Mouse (Mus musculus): Measurements from ENCODE around the gene Kiss1. TPM values are rescaled to one million over a fixed set of nuclear protein-coding genes. Genes with fewer than 3 reads are reported as not detected.

Gene Kiss1
- total and polyA plus RNA-seq, 3 experiments: not detected

- TF ChIP-seq CTCF (conservative IDR thresholded peaks at IDR 0.05 in 1 of 2, IDR thresholded peaks at IDR 0.05 in 1 of 2; ENCODE audit: low read depth in 2 of 2, low read length in 2 of 2) (peak in 1 of 2 experiments; percentile 29; a peak in 2 of 4 replicates), CHD1 (IDR thresholded peaks at IDR 0.05; ENCODE audit: low read depth, low read length) (no peak)
- H3K4me2 ChIP-seq (ENCODE audit: insufficient read depth, low read depth, poor library complexity, severe bottlenecking): no peak overlapping the region
- DNase-seq (ENCODE audit: extremely low read depth): no peak
- dilution Hi-C loops (cut with MboI; ENCODE audit: extremely low pct_ligation_motif_present, extremely low pct_unique_long_range_greater_than_20kb, low sequenced_read_pairs) (no loop called here), in situ Hi-C loops (cut with MboI; ENCODE audit: low pct_ligation_motif_present, low pct_unique_long_range_greater_than_20kb, low sequenced_read_pairs) (loop anchor here (10.0 kb wide), 1 partner anchor 278 kb away; no protein-coding TSS in a partner anchor)
- H3K36me3 ChIP-seq (replicated peaks in 1 of 2; ENCODE audit: control insufficient read depth in 1 of 2, insufficient read depth in 1 of 2, low read length in 1 of 2): no peaks in the 10 kb centered on the region
- H3K27ac ChIP-seq (ENCODE audit: insufficient read depth, low read depth): no peak overlapping the region
- H3K27me3 ChIP-seq (replicated peaks): peaks cover 74% of the 10 kb centered on the region
- no peak overlapping the region for H3K9ac ChIP-seq (ENCODE audit: insufficient read depth, low read depth)
- no peaks in the 10 kb centered on the region for H3K79me2 ChIP-seq (replicated peaks; ENCODE audit: control insufficient read depth, extremely low read depth, insufficient read depth, poor library complexity, severe bottlenecking)
- peaks cover 3% of the 10 kb centered on the region for H3K9me3 ChIP-seq (replicated peaks; ENCODE audit: low read length)
- no peaks in the 10 kb centered on the region; a peak in 1 of 4 replicates for H3K4me1 ChIP-seq (ENCODE audit: control insufficient read depth in 1 of 2, insufficient read depth in 2 of 2)
- H3K4me3 ChIP-seq (replicated peaks in 1 of 3; ENCODE audit: low read depth in 2 of 3, low read length in 2 of 3, poor library complexity in 1 of 3): no peak overlapping the region
Measured at GRCm38 (mm10) chr1:133327094-133327493, 5.4 kb downstream of the Kiss1 start.

- no peak overlapping the region for H3K4me3 ChIP-seq (replicated peaks in 1 of 3; ENCODE audit: low read depth in 2 of 3, low read length in 2 of 3, poor library complexity in 1 of 3)
- H3K4me2 ChIP-seq (ENCODE audit: insufficient read depth, low read depth, poor library complexity, severe bottlenecking): no peak overlapping the region
- dilution Hi-C loops (cut with MboI; ENCODE audit: extremely low pct_ligation_motif_present, extremely low pct_unique_long_range_greater_than_20kb, low sequenced_read_pairs): no loop called here
- in situ Hi-C loops (cut with MboI; ENCODE audit: low pct_ligation_motif_present, low pct_unique_long_range_greater_than_20kb, low sequenced_read_pairs): loop anchor here (10.0 kb wide), 1 partner anchor 276 kb away; no protein-coding TSS in a partner anchor
- H3K27ac ChIP-seq (ENCODE audit: insufficient read depth, low read depth): no peak overlapping the region
- H3K4me1 ChIP-seq (ENCODE audit: control insufficient read depth in 1 of 2, insufficient read depth in 2 of 2): no peaks in the 10 kb centered on the region
- peaks cover 3% of the 10 kb centered on the region for H3K9me3 ChIP-seq (replicated peaks; ENCODE audit: low read length)
- peaks cover 78% of the 10 kb centered on the region for H3K27me3 ChIP-seq (replicated peaks)
- no peaks in the 10 kb centered on the region for H3K36me3 ChIP-seq (replicated peaks in 1 of 2; ENCODE audit: control insufficient read depth in 1 of 2, insufficient read depth in 1 of 2, low read length in 1 of 2)
- TF ChIP-seq MXI1 (IDR thresholded peaks at IDR 0.05; ENCODE audit: low read depth, low read length) (no peak), POLR2A (IDR thresholded peaks at IDR 0.05; ENCODE audit: low read depth, low read length) (no peak), MAX (IDR thresholded peaks at IDR 0.05; ENCODE audit: low read length) (no peak), IRF4 (IDR thresholded peaks at IDR 0.05; ENCODE audit: low read depth, low read length) (no peak), E2F4 (IDR thresholded peaks at IDR 0.05; ENCODE audit: insufficient replicate concordance, low read depth, low read length) (no peak), USF2 (conservative IDR thresholded peaks at IDR 0.05; ENCODE audit: low read depth, low read length) (no peak), POLR2AphosphoS2 (IDR thresholded peaks at IDR 0.05; ENCODE audit: low read depth, low read length) (no peak), PAX5 (IDR thresholded peaks at IDR 0.05; ENCODE audit: low read length) (no peak), JUND (conservative IDR thresholded peaks at IDR 0.05; ENCODE audit: low read depth, low read length) (no peak)
- H3K9ac ChIP-seq (ENCODE audit: insufficient read depth, low read depth): no peak overlapping the region
- no peaks in the 10 kb centered on the region for H3K79me2 ChIP-seq (replicated peaks; ENCODE audit: control insufficient read depth, extremely low read depth, insufficient read depth, poor library complexity, severe bottlenecking)
- no peak for DNase-seq (ENCODE audit: extremely low read depth)
Measured at GRCm38 (mm10) chr1:133328299-133328795, 6.7 kb downstream of the Kiss1 start.

GRCm38 (mm10) chr1:133328896-133329637 is 7.4 kb downstream of the Kiss1 start:
- dilution Hi-C loops (cut with MboI; ENCODE audit: extremely low pct_ligation_motif_present, extremely low pct_unique_long_range_greater_than_20kb, low sequenced_read_pairs) (no loop called here), in situ Hi-C loops (cut with MboI; ENCODE audit: low pct_ligation_motif_present, low pct_unique_long_range_greater_than_20kb, low sequenced_read_pairs) (loop anchor here (10.0 kb wide), 1 partner anchor 276 kb away; no protein-coding TSS in a partner anchor)
- Histone ChIP-seq H3K79me2 (replicated peaks; ENCODE audit: control insufficient read depth, extremely low read depth, insufficient read depth, poor library complexity, severe bottlenecking) (no peaks in the 10 kb centered on the region), H3K4me1 (ENCODE audit: control insufficient read depth in 1 of 2, insufficient read depth in 2 of 2) (no peaks in the 10 kb centered on the region), H3K4me3 (replicated peaks in 1 of 3; ENCODE audit: low read depth in 2 of 3, low read length in 2 of 3, poor library complexity in 1 of 3) (no peak overlapping the region), H3K4me2 (ENCODE audit: insufficient read depth, low read depth, poor library complexity, severe bottlenecking) (no peak overlapping the region), H3K9me3 (replicated peaks; ENCODE audit: low read length) (peaks cover 6% of the 10 kb centered on the region), H3K36me3 (replicated peaks in 1 of 2; ENCODE audit: control insufficient read depth in 1 of 2, insufficient read depth in 1 of 2, low read length in 1 of 2) (no peaks in the 10 kb centered on the region), H3K27me3 (replicated peaks) (peaks cover 75% of the 10 kb centered on the region), H3K9ac (ENCODE audit: insufficient read depth, low read depth) (no peak overlapping the region), H3K27ac (ENCODE audit: insufficient read depth, low read depth) (no peak overlapping the region)
- DNase-seq (ENCODE audit: extremely low read depth): no peak
- TF ChIP-seq ZC3H11A (IDR thresholded peaks at IDR 0.05; ENCODE audit: low read depth, low read length) (no peak), MAZ (IDR thresholded peaks at IDR 0.05; ENCODE audit: low read depth, low read length) (no peak), NELFE (IDR thresholded peaks at IDR 0.05; ENCODE audit: low read depth, low read length) (no peak), NRF1 (IDR thresholded peaks at IDR 0.05; ENCODE audit: low read depth, low read length) (no peak), MXI1 (IDR thresholded peaks at IDR 0.05; ENCODE audit: low read depth, low read length) (no peak), IRF4 (IDR thresholded peaks at IDR 0.05; ENCODE audit: low read depth, low read length) (no peak), KAT2A (IDR thresholded peaks at IDR 0.05; ENCODE audit: insufficient replicate concordance, low read length) (no peak), GABPA (IDR thresholded peaks at IDR 0.05; ENCODE audit: insufficient replicate concordance, low read depth, low read length) (no peak), E2F4 (IDR thresholded peaks at IDR 0.05; ENCODE audit: insufficient replicate concordance, low read depth, low read length) (no peak), ZMIZ1 (IDR thresholded peaks at IDR 0.05; ENCODE audit: low read depth, low read length) (no peak), JUND (conservative IDR thresholded peaks at IDR 0.05; ENCODE audit: low read depth, low read length) (no peak), TCF12 (IDR thresholded peaks at IDR 0.05; ENCODE audit: low read depth, low read length) (no peak)

Data from CH12.LX (cell line).